Mouse (Mus musculus): Measurements from ENCODE around the gene Nemf.

Gene Nemf

GRCm38 (mm10) chr12:69306333-69306732 is 50.6 kb downstream of the Nemf start:
- no peak for DNase-seq (ENCODE audit: low spot score in 2 of 2)

DNA sequence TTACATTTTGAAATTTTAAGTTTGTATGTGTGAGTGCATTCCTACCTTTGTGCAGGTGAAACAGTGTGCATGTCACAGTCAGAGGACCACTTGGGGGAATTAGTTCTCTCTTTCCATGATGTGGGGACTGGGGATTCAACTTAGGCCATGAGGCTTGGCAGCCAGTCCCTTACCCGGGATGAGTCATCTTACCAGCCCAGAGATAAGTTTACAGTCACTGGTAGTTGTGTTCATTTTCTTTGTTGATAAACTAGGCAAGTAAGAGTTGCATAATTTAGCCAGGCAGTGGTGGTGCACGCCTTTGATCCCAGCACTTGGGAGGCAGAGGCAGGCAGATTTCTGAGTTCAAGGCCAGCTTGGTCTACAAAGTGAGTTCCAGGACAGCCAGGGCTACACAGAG is 52.9 kb downstream of the Nemf start:
- no peak for DNase-seq (ENCODE audit: low spot score in 2 of 2)

GRCm38 (mm10) chr12:69302171-69302570 is 54.8 kb downstream of the Nemf start:
- no peak for DNase-seq (ENCODE audit: low spot score in 2 of 2)

GRCm38 (mm10) chr12:69300391-69300790 is 56.6 kb downstream of the Nemf start:
- DNase-seq (ENCODE audit: low spot score in 2 of 2): no peak

DNA sequence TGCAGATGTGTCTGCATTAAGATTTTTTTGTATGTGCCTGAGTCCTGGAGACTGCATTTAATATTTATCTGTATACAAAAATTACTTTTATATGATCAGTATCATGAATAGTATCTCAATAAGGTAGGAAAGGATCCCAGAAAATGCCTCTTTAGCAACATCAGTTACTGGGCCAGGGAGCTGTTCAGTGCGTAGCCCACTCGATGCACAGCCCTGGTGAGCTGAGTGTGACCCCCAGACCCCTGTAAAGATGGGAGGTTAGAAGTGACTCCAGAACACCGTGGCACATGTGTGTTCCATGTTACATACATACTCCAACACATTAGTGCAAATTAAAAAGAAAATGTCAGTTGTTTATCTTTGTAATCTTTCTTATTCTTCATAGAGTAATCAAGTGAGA is 57.1 kb downstream of the Nemf start:
- DNase-seq (ENCODE audit: low spot score in 2 of 2): no peak

DNA sequence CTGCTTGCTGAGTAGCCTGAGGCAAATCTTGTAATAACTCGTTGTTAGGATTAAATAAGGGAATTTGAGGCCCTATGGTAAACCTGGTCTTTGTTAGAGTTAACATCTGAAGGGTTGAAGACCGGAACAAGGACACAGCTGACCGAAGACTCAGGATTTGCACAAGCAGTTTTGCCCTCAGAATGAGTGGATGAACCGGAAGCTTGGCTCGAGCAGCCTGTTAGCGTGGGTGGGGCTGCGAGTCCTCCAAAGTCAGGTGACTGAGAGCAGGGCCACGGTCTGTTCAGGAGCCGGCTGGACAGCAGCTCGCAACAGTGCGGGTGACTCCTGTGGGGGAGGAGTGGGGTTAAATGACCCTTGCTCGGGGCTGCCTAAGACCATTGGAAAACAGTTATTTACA is 57.7 kb downstream of the Nemf start:
- no peak for DNase-seq (ENCODE audit: low spot score in 2 of 2)

DNA sequence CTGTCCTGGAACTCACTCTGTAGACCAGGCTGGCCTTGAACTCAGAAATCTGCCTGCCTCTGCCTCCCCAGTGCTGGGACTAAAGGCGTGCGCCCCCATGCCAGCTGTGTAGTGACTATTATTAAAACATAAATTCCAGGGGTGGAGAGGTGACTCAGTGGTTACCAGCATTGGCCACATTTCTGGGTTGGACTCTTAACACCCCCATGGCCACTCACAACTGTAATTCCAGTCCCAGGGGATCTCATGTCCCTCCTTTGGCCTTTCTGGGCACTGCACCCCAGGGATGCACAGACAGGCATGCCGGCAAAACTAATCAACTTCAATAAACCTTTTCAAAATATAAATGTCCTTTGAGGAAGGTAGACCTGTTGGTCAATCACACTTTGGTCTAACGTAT is 58.7 kb downstream of the Nemf start:
- DNase-seq (ENCODE audit: low spot score in 2 of 2): no peak

- DNase-seq (ENCODE audit: low spot score in 2 of 2): no peak
Measured at GRCm38 (mm10) chr12:69297411-69298150, 59.4 kb downstream of the Nemf start.

DNA sequence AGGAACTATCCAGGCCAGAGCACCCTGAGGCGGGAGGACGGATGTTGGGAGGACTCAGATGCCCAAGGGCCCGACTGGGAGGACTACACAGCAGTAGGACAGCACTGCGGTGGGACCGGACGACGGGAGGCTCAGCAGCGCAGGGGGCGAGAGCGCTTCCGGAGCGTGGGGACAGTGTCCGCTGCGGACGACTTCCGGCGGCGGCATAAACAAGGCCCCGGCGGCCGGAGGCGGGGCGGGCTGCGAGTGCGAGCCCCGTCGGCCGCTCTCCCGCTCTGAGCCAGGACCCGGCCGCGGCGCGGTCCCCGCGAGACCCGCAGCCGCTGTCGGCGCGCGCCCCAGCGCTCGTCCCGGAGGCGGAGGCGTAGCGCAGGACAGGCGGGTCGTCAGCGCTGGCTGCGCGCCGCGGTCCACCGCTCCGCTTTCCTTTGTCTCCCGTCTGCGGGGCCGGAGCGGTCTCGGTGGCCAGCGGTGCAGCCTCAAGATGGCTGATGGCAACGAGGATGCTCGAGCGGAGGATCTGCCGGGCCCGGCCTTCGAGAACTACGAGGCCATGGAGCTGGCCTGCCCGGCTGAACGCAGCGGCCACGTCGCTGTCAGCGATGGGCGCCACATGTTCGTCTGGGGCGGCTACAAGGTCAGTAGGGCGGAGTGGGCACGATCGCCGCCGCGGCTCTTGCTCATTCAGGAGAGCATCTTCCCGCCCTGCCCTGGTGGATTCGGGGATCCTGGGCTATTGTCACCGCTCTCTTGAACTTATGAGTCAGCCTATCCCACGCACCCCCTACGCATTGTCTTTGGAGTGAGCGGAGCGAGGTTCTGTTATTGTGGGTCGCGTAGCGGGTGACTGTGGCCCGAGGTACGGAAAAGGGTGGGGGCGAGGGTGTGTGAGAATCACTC is 60.2 kb downstream of the Nemf start, which contains the start of gene Klhdc2:
Gene Klhdc2 (plus strand): TSS at position 171 of the 900 bp plus-strand sequence.
- DNase-seq (ENCODE audit: low spot score in 2 of 2): peak; percentile 57 to 80

GRCm38 (mm10) chr12:69295651-69296050 is 61.3 kb downstream of the Nemf start:
- no peak for DNase-seq (ENCODE audit: low spot score in 2 of 2)

DNA sequence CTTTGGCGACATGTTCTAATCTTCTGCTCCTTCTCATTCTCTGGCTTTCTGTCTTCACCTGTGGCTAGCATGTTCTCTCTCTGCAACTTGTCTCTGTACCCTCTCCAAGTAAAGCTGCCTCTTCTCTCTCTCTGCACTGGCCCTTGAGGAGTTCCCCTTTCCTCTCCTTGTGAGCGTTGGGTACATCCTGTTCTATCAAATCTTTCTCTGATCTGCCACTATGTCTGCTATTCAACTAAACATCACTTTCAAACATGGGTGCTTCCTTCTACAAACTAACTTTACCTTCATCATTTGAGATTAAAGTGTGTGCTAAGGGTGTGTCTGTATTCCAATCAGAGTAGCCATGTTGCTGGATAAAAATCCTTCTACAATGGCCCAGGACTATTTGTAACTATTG is 62.0 kb downstream of the Nemf start:
- DNase-seq (ENCODE audit: low spot score in 2 of 2): no peak

DNA sequence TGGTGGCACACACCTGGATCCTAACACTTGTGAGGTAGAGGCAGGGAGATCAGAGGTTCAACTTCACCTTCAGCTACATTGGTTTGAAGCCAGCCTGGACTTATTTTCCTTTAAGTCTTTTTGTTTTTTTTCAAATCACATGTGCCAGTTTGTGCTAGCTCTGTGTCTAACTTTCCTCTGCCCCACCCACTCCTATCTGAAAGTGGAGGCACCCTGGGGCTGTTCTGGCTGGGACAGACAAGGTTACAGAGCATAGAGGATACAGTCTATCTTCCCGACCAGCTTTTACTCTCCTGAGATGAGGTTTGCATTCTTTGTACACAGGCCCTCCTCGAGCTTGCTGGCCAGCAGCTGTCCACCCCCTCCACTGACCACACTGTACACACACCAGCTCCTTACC is 63.1 kb downstream of the Nemf start:
- no peak for DNase-seq (ENCODE audit: low spot score in 2 of 2)

DNA sequence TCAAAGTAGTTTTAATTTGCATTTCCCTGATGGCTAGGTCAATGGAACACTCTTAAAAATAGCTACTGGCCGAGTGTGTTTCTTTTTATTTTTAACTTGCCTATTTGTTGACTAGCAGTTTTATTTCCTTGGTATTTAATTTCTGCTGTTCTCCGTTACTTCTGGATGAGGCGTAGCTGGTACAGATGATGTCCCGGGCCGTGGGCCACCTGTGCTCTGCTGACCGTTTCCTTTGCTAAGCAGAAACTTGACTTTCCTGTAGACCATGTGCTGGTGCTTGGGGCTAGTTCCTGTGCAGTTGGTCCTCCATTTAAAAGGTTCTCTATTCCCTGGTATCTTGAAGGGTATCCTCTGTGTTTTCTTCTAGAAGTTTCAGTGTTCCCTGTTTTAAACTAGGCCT is 64.6 kb downstream of the Nemf start:
- DNase-seq (ENCODE audit: low spot score in 2 of 2): no peak

DNA sequence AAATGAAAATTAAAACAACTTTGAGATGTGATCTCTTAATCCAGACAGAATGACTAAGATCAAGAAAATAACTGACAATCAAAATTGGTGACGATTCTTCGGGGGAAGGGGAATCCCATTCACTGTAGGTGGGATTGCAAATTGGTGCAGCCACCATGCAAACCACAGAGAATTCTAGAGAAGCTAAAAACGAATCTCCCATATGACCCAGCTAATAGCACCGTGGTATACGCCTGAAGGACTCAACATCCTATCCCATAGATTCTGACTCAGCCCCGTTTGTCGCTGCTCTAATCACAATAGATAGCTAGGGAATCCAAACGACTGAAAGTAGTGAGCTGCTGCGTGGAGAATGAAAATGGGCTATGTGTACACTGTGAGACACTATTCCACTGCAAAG is 68.3 kb downstream of the Nemf start:
- DNase-seq (ENCODE audit: low spot score in 2 of 2): no peak

DNA sequence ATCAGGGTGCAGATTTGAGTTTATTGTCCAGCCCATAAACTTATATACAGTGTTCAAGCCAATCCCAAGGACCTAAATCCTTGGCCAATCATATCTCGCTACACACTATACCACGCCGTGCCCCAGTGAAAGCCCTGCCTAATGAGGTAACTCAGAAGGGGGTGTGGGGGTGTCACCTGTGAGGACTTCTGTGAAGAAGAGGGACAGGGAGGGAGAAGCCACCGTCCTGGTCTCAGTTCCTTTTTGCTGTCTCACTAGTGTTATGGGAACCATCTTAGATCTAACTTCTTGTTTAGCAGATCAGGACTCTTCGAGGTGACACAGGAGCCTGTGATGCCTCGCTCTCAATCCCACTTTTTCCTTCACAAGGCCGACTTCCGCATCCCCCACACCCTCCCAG is 69.4 kb downstream of the Nemf start:
- no peak for DNase-seq (ENCODE audit: low spot score in 2 of 2)

- DNase-seq (ENCODE audit: low spot score in 2 of 2): no peak
Measured at GRCm38 (mm10) chr12:69283146-69283545, 73.8 kb downstream of the Nemf start.

DNA sequence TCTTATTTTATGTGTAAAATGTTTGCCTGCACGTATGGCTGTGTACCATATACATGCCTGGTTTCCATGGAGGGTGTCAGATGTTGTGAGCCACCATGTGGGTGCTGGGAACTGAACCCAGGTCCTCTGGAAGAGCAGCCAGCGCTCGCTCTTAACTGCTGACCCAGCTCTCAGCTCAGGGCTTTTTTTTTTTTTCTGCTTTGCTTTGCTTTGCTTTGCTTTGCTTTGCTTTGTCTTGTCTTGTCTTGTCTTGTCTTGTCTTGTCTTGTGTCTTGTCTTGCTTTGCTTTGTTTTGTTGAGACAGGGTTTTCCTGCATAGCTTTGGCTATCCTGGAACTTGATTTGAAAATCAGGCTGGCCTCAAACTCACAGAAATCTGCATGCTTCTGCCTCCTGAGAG is 76.0 kb downstream of the Nemf start:
- DNase-seq (ENCODE audit: low spot score in 2 of 2): no peak

GRCm38 (mm10) chr12:69279931-69280469 is 77.0 kb downstream of the Nemf start:
- no peak for DNase-seq (ENCODE audit: low spot score in 2 of 2)

GRCm38 (mm10) chr12:69268956-69269355 is 88.0 kb downstream of the Nemf start:
- no peak for DNase-seq (ENCODE audit: low spot score in 2 of 2)

- no peak for DNase-seq (ENCODE audit: low spot score in 2 of 2)
Measured at GRCm38 (mm10) chr12:69267956-69268632, 88.9 kb downstream of the Nemf start.

- no peak for DNase-seq (ENCODE audit: low spot score in 2 of 2)
Measured at GRCm38 (mm10) chr12:69265031-69265430, 91.9 kb downstream of the Nemf start.

GRCm38 (mm10) chr12:69262251-69262650 is 94.7 kb downstream of the Nemf start:
- no peak for DNase-seq (ENCODE audit: low spot score in 2 of 2)
